Mouse (Mus musculus) gastrocnemius, adult 18-20 months (tissue): ENCODE measurements around the gene Arl13b. TPM values are rescaled to one million over a fixed set of nuclear protein-coding genes. Genes with fewer than 3 reads are reported as not detected.
A peak's percentile ranks its signal among the peaks of the same experiment; 100 is the strongest.

Source experiments
- DNase-seq: peaks from one replicate; pipeline ENCODE4 v3.0.0; 2021; ENCODE audit warnings: low spot score
- long read RNA-seq, 2 experiments: library from polyadenylated mRNA; stranded (forward); transcript quantifications; one replicate each; pipeline ENCODE4 v2.0.0; 2021
- total RNA-seq, 2 experiments: library from RNA; stranded (reverse); gene quantifications; 2 replicates each; pipeline ENCODE4 v1.2.3; 2021

The Arl13b gene
- total RNA-seq = 1 to 10 TPM; 3.1 to 4.3 TPM
- long read RNA-seq, experiment 1, partial matches to known transcripts = 1 of 4 reads
- long read RNA-seq, experiment 1, other reads (novel, unspliced or antisense) = 1 of 4 reads
- long read RNA-seq, experiment 2, partial matches to known transcripts = 2 of 3 reads
- long read RNA-seq, experiment 2, other reads (novel, unspliced or antisense) = 1 of 3 reads

GRCm38 (mm10) chr16:62846498-62847312 is at the start of gene Arl13b:
Gene Arl13b (minus strand): TSS chr16:62847040.
- peak; percentile 97 for DNase-seq

- DNase-seq = no peak
These were observed 49.0 kb upstream of the Arl13b start for GRCm38 (mm10) chr16:62895824-62896223.

GRCm38 (mm10) chr16:62874065-62874464 is 27.2 kb upstream of the Arl13b start:
- no peak for DNase-seq

GRCm38 (mm10) chr16:62873180-62873579 is 26.3 kb upstream of the Arl13b start:
- DNase-seq = no peak

GRCm38 (mm10) chr16:62872688-62873117 is 25.9 kb upstream of the Arl13b start:
- no peak for DNase-seq

- DNase-seq = no peak
These were observed 14.6 kb upstream of the Arl13b start for GRCm38 (mm10) chr16:62861455-62861854.

GRCm38 (mm10) chr16:62860140-62860539 is 13.3 kb upstream of the Arl13b start:
- no peak for DNase-seq

- no peak for DNase-seq
These were observed 11.2 kb upstream of the Arl13b start for GRCm38 (mm10) chr16:62858018-62858417.

GRCm38 (mm10) chr16:62857498-62857897 is 10.7 kb upstream of the Arl13b start:
- no peak for DNase-seq

- DNase-seq = no peak
These were observed 9.4 kb upstream of the Arl13b start for GRCm38 (mm10) chr16:62856273-62856672.

- no peak for DNase-seq
These were observed 8.5 kb upstream of the Arl13b start for GRCm38 (mm10) chr16:62855385-62855784.

- peak; percentile 48 for DNase-seq
These were observed 7.6 kb upstream of the Arl13b start, which contains the start of gene Pros1 for GRCm38 (mm10) chr16:62854191-62855068. Gene Pros1 (plus strand): TSS chr16:62854307.

GRCm38 (mm10) chr16:62853611-62854126 is 6.8 kb upstream of the Arl13b start:
- DNase-seq = no peak

- no peak for DNase-seq
These were observed 5.8 kb upstream of the Arl13b start for GRCm38 (mm10) chr16:62852464-62853252.

- DNase-seq = no peak
These were observed 1.5 kb downstream of the Arl13b start for GRCm38 (mm10) chr16:62845341-62845740.

GRCm38 (mm10) chr16:62834016-62834735 is 12.7 kb downstream of the Arl13b start:
- DNase-seq = no peak

GRCm38 (mm10) chr16:62832481-62832880 is 14.4 kb downstream of the Arl13b start:
- peak; percentile 39 for DNase-seq

- DNase-seq = no peak
These were observed 14.8 kb downstream of the Arl13b start for GRCm38 (mm10) chr16:62832027-62832426.

- peak; percentile 12 for DNase-seq
These were observed 20.5 kb downstream of the Arl13b start for GRCm38 (mm10) chr16:62826156-62827001.
